Mouse (Mus musculus): ENCODE measurements around the gene Myt1l. TPM values are rescaled to one million over a fixed set of nuclear protein-coding genes. Genes with fewer than 3 reads are reported as not detected.

The Myt1l gene
- polyA plus RNA-seq, 1 experiment, result not detected

DNA sequence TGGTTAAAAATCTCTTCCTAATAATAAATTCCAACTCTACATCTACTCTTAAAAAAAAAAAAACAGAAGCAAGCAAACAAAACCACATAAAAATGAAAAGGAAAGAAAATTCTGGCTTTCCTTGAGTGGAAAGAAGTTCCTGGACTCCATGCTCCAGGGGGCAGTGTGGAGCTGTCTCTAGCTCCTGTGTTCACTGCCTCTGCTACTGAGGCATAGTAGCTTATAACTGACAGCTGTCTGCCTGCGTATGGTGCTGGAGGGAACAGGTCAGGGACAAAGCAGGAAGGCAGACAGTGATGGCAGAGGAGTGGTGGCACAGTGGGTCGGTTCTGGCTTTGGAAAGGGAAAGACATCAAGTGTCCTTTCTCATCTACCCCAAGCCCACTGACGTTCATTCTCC, 398.7 kb downstream of the Myt1l start:
- Histone ChIP-seq H3K4me1 (ENCODE audit: control insufficient read depth, insufficient read depth, low read length) (no peaks in the 10 kb centered on the region), H3K4me3 (replicated peaks; ENCODE audit: control insufficient read depth, low read depth, low read length) (no peak overlapping the region), H3K27ac (ENCODE audit: control insufficient read depth, insufficient read depth, low read depth, low read length, poor library complexity) (no peak overlapping the region)
- TF ChIP-seq CTCF (IDR thresholded peaks at IDR 0.05; ENCODE audit: control insufficient read depth, insufficient read depth, low read length) (no peak), POLR2A (IDR thresholded peaks at IDR 0.05; ENCODE audit: borderline replicate concordance, control insufficient read depth, low read depth, low read length) (no peak)
- WGBS, result 32% methylated on average over 3 of the region's 3 CpGs

DNA sequence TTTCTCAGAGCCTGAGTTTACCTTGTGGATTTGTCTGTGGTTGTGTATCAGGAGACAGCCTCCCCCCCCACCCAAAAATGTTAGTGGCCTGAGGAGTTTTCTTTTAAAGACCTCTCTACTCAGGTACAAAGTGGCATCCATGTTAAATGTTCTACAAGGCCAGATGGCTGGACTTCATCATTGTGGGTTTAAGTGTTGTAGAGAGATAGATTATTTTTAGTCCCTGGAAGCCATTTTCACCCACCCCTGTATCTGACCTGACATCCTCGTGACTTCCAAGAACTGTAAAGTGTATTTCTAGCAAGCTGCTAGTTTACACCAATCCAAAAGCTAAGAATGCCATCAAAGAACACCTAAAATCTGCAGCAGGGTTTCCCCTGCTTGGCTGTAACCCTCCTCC, 402.4 kb downstream of the Myt1l start:
- TF ChIP-seq POLR2A (IDR thresholded peaks at IDR 0.05; ENCODE audit: borderline replicate concordance, control insufficient read depth, low read depth, low read length), result no peak
- TF ChIP-seq CTCF (IDR thresholded peaks at IDR 0.05; ENCODE audit: control insufficient read depth, insufficient read depth, low read length), result no peak
- Histone ChIP-seq H3K27ac (ENCODE audit: control insufficient read depth, insufficient read depth, low read depth, low read length, poor library complexity) (no peak overlapping the region), H3K4me1 (ENCODE audit: control insufficient read depth, insufficient read depth, low read length) (no peaks in the 10 kb centered on the region), H3K4me3 (replicated peaks; ENCODE audit: control insufficient read depth, low read depth, low read length) (no peak overlapping the region)
- WGBS, result 61% methylated on average over 1 of the region's 1 CpGs

DNA sequence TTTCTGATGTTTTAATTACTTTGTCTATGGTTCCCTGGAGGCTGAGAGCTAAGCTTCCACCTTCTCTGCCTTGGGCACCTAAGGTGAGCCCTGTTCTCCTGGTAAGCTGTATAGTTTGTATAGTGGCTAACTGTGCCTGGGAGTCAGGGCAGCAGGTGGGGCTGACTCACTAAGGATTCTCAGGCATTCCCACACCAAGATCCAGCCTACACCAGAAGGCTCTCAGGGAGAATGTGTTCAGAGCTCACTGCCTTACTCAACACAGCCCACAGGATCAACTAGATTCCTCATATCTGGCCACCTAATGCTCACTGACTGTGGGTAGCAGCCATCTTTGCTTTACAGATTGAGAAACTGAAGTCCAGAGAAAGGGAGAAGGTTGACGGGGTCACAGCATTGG, 404.8 kb downstream of the Myt1l start:
- H3K4me3 ChIP-seq (replicated peaks; ENCODE audit: control insufficient read depth, low read depth, low read length), result no peak overlapping the region
- H3K27ac ChIP-seq (ENCODE audit: control insufficient read depth, insufficient read depth, low read depth, low read length, poor library complexity), result no peak overlapping the region
- WGBS, result 85% methylated on average over 1 of the region's 1 CpGs
- TF ChIP-seq POLR2A (IDR thresholded peaks at IDR 0.05; ENCODE audit: borderline replicate concordance, control insufficient read depth, low read depth, low read length) (no peak), CTCF (IDR thresholded peaks at IDR 0.05; ENCODE audit: control insufficient read depth, insufficient read depth, low read length) (no peak)
- H3K4me1 ChIP-seq (ENCODE audit: control insufficient read depth, insufficient read depth, low read length), result no peaks in the 10 kb centered on the region

DNA sequence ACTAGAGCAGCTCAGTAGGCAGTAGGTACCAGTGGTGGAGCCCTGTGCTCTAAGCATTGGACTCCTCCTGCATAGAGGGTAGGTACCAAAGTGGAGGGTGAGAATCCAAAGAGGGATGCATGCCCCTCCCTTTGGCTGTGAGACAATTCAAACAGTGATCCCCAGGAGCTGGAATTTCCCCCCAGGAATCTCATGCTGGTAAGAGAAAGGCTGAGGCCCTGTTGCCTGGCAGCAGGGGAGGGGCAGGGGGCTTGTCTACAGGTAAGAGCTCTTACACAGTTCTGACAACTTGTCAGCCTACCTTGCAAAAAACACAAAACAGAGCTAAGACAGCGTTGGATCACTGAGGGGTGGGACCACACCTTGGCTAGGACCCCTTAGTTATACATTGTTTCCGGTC, 405.3 kb downstream of the Myt1l start:
- WGBS, result 79% methylated on average over 2 of the region's 2 CpGs
- H3K4me1 ChIP-seq (ENCODE audit: control insufficient read depth, insufficient read depth, low read length), result no peaks in the 10 kb centered on the region
- H3K27ac ChIP-seq (ENCODE audit: control insufficient read depth, insufficient read depth, low read depth, low read length, poor library complexity), result no peak overlapping the region
- TF ChIP-seq CTCF (IDR thresholded peaks at IDR 0.05; ENCODE audit: control insufficient read depth, insufficient read depth, low read length) (no peak), POLR2A (IDR thresholded peaks at IDR 0.05; ENCODE audit: borderline replicate concordance, control insufficient read depth, low read depth, low read length) (no peak)
- H3K4me3 ChIP-seq (replicated peaks; ENCODE audit: control insufficient read depth, low read depth, low read length), result no peak overlapping the region

DNA sequence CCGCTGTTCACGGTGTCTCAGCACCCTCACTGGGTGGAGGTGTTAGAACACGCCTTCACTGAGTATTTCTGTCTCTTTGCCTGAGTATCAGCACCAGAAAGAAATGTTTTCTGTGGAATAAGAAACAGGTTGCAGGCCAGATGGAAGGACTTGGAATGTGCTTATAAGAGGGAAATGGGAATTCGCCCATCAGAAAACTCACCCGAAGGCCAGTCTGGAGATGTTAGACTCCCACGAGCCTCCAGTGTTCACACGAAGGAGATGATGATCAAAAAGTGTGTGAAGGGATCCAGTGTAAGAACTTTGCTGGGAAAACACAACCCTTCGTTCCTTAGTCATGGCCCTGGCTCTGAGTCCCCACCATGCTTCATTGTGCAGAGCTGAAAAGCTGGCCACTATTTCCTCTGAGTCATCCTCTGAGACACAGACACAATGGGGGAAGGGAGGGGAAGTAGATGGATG, 406.0 kb downstream of the Myt1l start:
- H3K27ac ChIP-seq (ENCODE audit: control insufficient read depth, insufficient read depth, low read depth, low read length, poor library complexity), result no peak overlapping the region
- H3K4me1 ChIP-seq (ENCODE audit: control insufficient read depth, insufficient read depth, low read length), result no peaks in the 10 kb centered on the region
- 65% methylated on average over 8 of the region's 8 CpGs for WGBS
- TF ChIP-seq POLR2A (IDR thresholded peaks at IDR 0.05; ENCODE audit: borderline replicate concordance, control insufficient read depth, low read depth, low read length) (no peak), CTCF (IDR thresholded peaks at IDR 0.05; ENCODE audit: control insufficient read depth, insufficient read depth, low read length) (no peak)
- no peak overlapping the region for H3K4me3 ChIP-seq (replicated peaks; ENCODE audit: control insufficient read depth, low read depth, low read length)

DNA sequence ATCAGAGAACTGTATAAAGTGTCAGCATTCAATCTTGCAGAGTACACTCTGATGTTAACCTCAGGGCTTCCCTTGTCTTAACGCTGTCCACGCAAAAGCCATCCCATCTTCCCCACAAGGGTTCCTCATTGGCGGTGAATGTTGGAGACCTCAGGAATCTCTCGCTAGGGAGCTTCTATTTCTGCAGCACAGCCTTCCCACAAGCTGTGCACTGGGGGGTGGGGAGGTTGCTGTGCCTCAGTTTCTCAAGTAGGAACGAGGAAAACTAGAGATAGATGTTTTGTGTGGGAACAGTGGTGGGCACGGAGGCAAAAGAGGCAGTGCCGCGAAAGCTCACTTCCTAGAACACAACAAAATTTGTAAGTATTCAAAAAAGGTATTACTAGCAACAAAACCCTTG, 409.1 kb downstream of the Myt1l start, which contains the start of gene Pxdn:
Gene Pxdn, plus strand, starts transcription at position 301 of the 400 bp plus-strand sequence.
- Histone ChIP-seq H3K27ac (ENCODE audit: control insufficient read depth, insufficient read depth, low read depth, low read length, poor library complexity) (no peak within 1 kb of the TSS), H3K4me1 (ENCODE audit: control insufficient read depth, insufficient read depth, low read length) (no peaks in the 10 kb centered on the region), H3K4me3 (replicated peaks; ENCODE audit: control insufficient read depth, low read depth, low read length) (no peak within 1 kb of the TSS)
- TF ChIP-seq CTCF (IDR thresholded peaks at IDR 0.05; ENCODE audit: control insufficient read depth, insufficient read depth, low read length), result no peak
- no peak for TF ChIP-seq POLR2A (IDR thresholded peaks at IDR 0.05; ENCODE audit: borderline replicate concordance, control insufficient read depth, low read depth, low read length)
- WGBS, result 45% methylated on average over 8 of the region's 8 CpGs

DNA sequence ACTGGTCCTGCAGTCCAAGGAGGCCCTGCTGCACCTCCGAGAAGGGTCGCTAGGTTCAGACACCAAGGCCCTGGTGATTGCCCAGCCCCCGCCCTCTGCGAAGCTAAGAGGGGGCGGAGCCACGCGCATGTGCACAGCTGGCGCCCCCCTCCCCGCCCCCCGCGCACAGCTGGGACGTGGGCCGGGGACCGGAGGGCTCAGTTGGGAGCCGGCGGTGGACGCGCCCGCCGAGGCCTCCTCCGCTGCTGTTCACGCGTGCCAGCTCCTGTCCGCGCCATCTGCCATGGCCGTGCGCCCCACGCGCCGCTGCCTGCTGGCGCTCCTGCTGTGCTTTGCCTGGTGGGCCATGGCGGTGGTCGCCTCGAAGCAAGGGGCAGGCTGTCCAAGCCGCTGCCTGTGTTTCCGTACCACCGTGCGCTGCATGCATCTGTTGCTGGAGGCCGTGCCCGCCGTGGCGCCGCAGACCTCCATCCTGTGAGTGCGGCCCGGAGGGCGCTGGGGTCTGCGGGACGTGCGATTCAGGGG, 409.7 kb downstream of the Myt1l start:
- 3% methylated on average over 49 of the region's 49 CpGs for WGBS
- no peak overlapping the region for H3K27ac ChIP-seq (ENCODE audit: control insufficient read depth, insufficient read depth, low read depth, low read length, poor library complexity)
- no peaks in the 10 kb centered on the region for H3K4me1 ChIP-seq (ENCODE audit: control insufficient read depth, insufficient read depth, low read length)
- H3K4me3 ChIP-seq (replicated peaks; ENCODE audit: control insufficient read depth, low read depth, low read length), result no peak overlapping the region
- no peak for TF ChIP-seq CTCF (IDR thresholded peaks at IDR 0.05; ENCODE audit: control insufficient read depth, insufficient read depth, low read length)
- TF ChIP-seq POLR2A (IDR thresholded peaks at IDR 0.05; ENCODE audit: borderline replicate concordance, control insufficient read depth, low read depth, low read length), result no peak

DNA sequence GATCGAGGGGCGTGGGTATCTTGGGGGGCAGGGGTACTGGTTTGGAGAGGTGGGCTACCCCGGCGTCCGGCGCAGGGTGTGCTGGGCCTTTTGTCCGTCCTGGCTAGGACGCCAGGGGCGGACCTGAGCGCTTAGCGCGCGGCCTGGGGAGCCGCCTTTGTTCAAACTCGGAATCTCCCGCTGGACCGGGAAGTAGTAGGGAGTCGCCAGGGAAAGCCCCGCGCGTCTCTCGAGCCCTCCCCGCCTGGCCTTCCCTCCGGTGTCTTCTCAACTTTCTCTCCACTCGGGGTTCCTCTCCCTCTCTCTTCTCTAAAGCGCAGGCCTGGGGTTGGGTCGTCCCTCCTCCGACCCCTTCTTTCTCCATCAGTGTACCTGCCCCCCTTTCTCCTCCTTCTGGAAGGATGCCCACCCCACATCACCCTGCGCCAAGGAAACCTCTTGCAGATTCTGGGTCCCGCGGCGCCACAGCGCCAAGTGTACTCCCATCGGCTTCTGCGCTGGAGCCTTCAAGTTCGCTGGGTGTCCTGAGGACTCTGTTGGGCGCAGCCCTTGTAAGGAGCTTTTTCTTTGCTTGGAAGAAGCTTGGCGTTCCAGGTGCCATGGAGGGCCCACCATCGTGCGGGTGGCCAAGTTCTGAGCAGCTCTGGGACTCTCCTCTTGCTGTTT, 410.3 kb downstream of the Myt1l start:
- Histone ChIP-seq H3K4me3 (replicated peaks; ENCODE audit: control insufficient read depth, low read depth, low read length) (no peak overlapping the region), H3K27ac (ENCODE audit: control insufficient read depth, insufficient read depth, low read depth, low read length, poor library complexity) (no peak overlapping the region), H3K4me1 (ENCODE audit: control insufficient read depth, insufficient read depth, low read length) (no peaks in the 10 kb centered on the region)
- WGBS, result 4% methylated on average over 40 of the region's 40 CpGs
- TF ChIP-seq CTCF (IDR thresholded peaks at IDR 0.05; ENCODE audit: control insufficient read depth, insufficient read depth, low read length) (no peak), POLR2A (IDR thresholded peaks at IDR 0.05; ENCODE audit: borderline replicate concordance, control insufficient read depth, low read depth, low read length) (no peak)
